Mouse (Mus musculus) heart, embryonic 15.5 days (tissue): Measurements from ENCODE around the gene Fam131b. TPM values are rescaled to one million over a fixed set of nuclear protein-coding genes. Genes with fewer than 3 reads are reported as not detected.

Experiments used
- ATAC-seq: fragments of 200-750 bp; cut with Nextera tagmentation; replicated peaks from 2 replicates; pipeline ENCODE4 v1.8.0; 2017; ENCODE audit warnings: low read depth, moderate TSS enrichment; ENCODE audit not compliant: insufficient number of reproducible peaks, insufficient read depth, low FRiP score
- H3K27ac ChIP-seq: fragments of 300-500 bp; sonication (generic); 2 replicates; pipeline ENCODE4 v1.5.1; 2015; ENCODE audit warnings: mild to moderate bottlenecking, inconsistent platforms
- H3K27me3 ChIP-seq: fragments of 300-500 bp; sonication (generic); 2 replicates; pipeline ENCODE4 v1.6.1; 2015; ENCODE audit warnings: inconsistent platforms
- H3K36me3 ChIP-seq: fragments of 300-500 bp; sonication (generic); 2 replicates; pipeline ENCODE4 v1.6.1; 2015; ENCODE audit warnings: mild to moderate bottlenecking, inconsistent platforms
- H3K4me1 ChIP-seq: fragments of 300-500 bp; sonication (generic); replicated peaks from 2 replicates; pipeline ENCODE4 v1.6.1; 2015; ENCODE audit warnings: inconsistent platforms
- H3K4me2 ChIP-seq: fragments of 300-500 bp; sonication (generic); 2 replicates; pipeline ENCODE4 v1.6.1; 2015; ENCODE audit warnings: inconsistent platforms, mild to moderate bottlenecking, moderate library complexity
- H3K4me3 ChIP-seq: fragments of 300-500 bp; sonication (generic); 2 replicates; pipeline ENCODE4 v1.5.1; 2015; ENCODE audit warnings: mild to moderate bottlenecking, inconsistent platforms
- H3K9ac ChIP-seq: fragments of 300-500 bp; sonication (generic); 2 replicates; pipeline ENCODE4 v1.6.1; 2015; ENCODE audit warnings: mild to moderate bottlenecking, inconsistent platforms
- H3K9me3 ChIP-seq: fragments of 300-500 bp; sonication (generic); replicated peaks from 2 replicates; pipeline ENCODE4 v1.6.1; 2016; ENCODE audit warnings: inconsistent platforms
- WGBS: fragments of 180-500 bp; shearing (Covaris S2); methylation state at CpG from one replicate; pipeline ENCODE4 v1.1.7; 2015; ENCODE audit warnings: mixed read lengths; 5-methylcytosine and 5-hydroxymethylcytosine counted together
- polyA plus RNA-seq: library from polyadenylated mRNA; unstranded; fragments of >200 nt; fragmentation: Nextera tagmentation; extraction: Ambion mirVana; gene quantifications from 2 replicates; pipeline ENCODE4 v1.2.1, GENCODE M21; 2015

The Fam131b gene
- polyA plus RNA-seq, 1 experiment from 2014 or later, result 0.10 TPM

- 37% methylated on average over 12 of the region's 12 CpGs for WGBS
- H3K27ac ChIP-seq, result peak overlapping the region; percentile 97; the same call in 1 of the 2 replicates
Observed at GRCm38 (mm10) chr6:42348281-42349005, 24.0 kb upstream of the Fam131b start.

GRCm38 (mm10) chr6:42344255-42344654 lies 19.8 kb upstream of the Fam131b start:
- Histone ChIP-seq H3K27ac (no peak overlapping the region), H3K36me3 (no peaks in the 10 kb centered on the region), H3K4me2 (no peak overlapping the region), H3K9me3 (no peaks in the 10 kb centered on the region), H3K4me3 (no peak overlapping the region), H3K4me1 (peaks cover 3% of the 10 kb centered on the region; the same call in 1 of the 2 replicates), H3K9ac (no peak overlapping the region), H3K27me3 (no peaks in the 10 kb centered on the region)
- 75% methylated on average over 1 of the region's 1 CpGs for WGBS
- no peak for ATAC-seq

More at GRCm38 (mm10) chr6:42348281-42349005, 24.0 kb upstream of the Fam131b start:
- Histone ChIP-seq H3K4me1 (peaks cover 29% of the 10 kb centered on the region), H3K9me3 (no peaks in the 10 kb centered on the region), H3K9ac (no peak overlapping the region), H3K27me3 (no peaks in the 10 kb centered on the region), H3K36me3 (0 out of 2 replicates have a peak, but pooled peaks cover 9% of the 10 kb centered on the region), H3K4me2 (peak overlapping the region; percentile 66), H3K4me3 (peak overlapping the region; percentile 81)
- no peak for ATAC-seq

- Histone ChIP-seq H3K27me3 (no peaks in the 10 kb centered on the region), H3K36me3 (no peaks in the 10 kb centered on the region), H3K9ac (no peak overlapping the region), H3K4me2 (no peak overlapping the region), H3K4me3 (no peak overlapping the region), H3K9me3 (no peaks in the 10 kb centered on the region), H3K27ac (no peak overlapping the region), H3K4me1 (0 out of 2 replicates have a peak, but pooled peaks cover under 1% of the 10 kb centered on the region)
- no peak for ATAC-seq
- 69% methylated on average over 9 of the region's 9 CpGs for WGBS
Observed at GRCm38 (mm10) chr6:42343361-42344120, 19.1 kb upstream of the Fam131b start.

- no peak overlapping the region for H3K9ac ChIP-seq
- H3K4me3 ChIP-seq, result no peak overlapping the region
- H3K36me3 ChIP-seq, result no peaks in the 10 kb centered on the region
- no peaks in the 10 kb centered on the region for H3K4me1 ChIP-seq
- ATAC-seq, result no peak
- H3K4me2 ChIP-seq, result no peak overlapping the region
- H3K27me3 ChIP-seq, result no peaks in the 10 kb centered on the region
- 73% methylated on average over 1 of the region's 1 CpGs for WGBS
- no peak overlapping the region for H3K27ac ChIP-seq
- H3K9me3 ChIP-seq, result no peaks in the 10 kb centered on the region
Observed at GRCm38 (mm10) chr6:42342171-42342570, 17.7 kb upstream of the Fam131b start.

DNA sequence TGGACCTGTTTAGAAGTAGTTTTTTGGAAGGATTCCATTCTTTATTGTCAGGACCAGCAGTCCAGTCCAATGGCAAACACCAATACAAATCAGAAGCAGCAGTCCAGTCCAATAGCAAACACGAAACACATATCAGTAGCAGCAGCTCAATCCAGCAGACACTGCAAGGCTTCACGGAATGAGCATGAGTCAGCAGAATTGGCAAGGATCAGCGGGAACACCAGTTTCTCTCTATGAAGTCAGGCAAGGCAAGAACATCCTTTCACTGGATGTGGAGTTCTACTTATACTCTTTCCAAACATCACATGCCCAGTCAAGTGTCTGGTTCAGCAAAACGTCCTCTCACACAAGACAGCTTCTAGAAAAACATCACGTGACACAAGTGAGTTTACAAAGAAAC lies 15.5 kb upstream of the Fam131b start:
- Histone ChIP-seq H3K27me3 (no peaks in the 10 kb centered on the region), H3K9me3 (no peaks in the 10 kb centered on the region), H3K27ac (no peak overlapping the region), H3K4me1 (no peaks in the 10 kb centered on the region), H3K4me2 (no peak overlapping the region), H3K9ac (no peak overlapping the region), H3K4me3 (no peak overlapping the region), H3K36me3 (no peaks in the 10 kb centered on the region)
- ATAC-seq, result no peak
- WGBS, result 68% methylated on average over 5 of the region's 5 CpGs

DNA sequence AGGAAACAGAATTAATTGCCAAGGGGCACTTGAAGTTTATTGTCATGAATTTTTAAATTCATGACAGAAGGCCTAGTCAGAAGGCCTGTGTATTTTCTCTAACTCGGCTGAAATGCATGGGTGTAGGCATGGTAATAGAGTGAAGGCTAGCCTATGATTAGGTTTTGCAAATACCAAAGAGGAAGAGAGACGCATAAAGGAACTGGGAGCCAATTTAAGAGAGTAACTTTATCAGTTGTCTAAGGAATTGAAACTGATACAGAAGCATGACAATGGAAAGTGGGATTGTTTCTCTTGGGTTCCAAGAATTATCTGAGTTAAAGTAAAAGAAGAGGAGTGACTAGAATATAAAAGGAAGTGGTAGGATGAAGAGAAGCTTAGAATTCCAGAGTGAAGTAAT lies 14.7 kb upstream of the Fam131b start:
- no peaks in the 10 kb centered on the region for H3K9me3 ChIP-seq
- no peak for ATAC-seq
- H3K27ac ChIP-seq, result no peak overlapping the region
- no peak overlapping the region for H3K4me2 ChIP-seq
- no peak overlapping the region for H3K9ac ChIP-seq
- no peaks in the 10 kb centered on the region for H3K36me3 ChIP-seq
- no peak overlapping the region for H3K4me3 ChIP-seq
- H3K27me3 ChIP-seq, result no peaks in the 10 kb centered on the region
- H3K4me1 ChIP-seq, result no peaks in the 10 kb centered on the region
- 74% methylated on average over 2 of the region's 2 CpGs for WGBS

- Histone ChIP-seq H3K36me3 (no peaks in the 10 kb centered on the region), H3K27me3 (no peaks in the 10 kb centered on the region), H3K9me3 (no peaks in the 10 kb centered on the region), H3K4me3 (no peak overlapping the region), H3K4me1 (no peaks in the 10 kb centered on the region), H3K27ac (no peak overlapping the region), H3K9ac (no peak overlapping the region), H3K4me2 (no peak overlapping the region)
- 88% methylated on average over 3 of the region's 3 CpGs for WGBS
- ATAC-seq, result no peak
Observed at GRCm38 (mm10) chr6:42330946-42331345, 6.5 kb upstream of the Fam131b start.

GRCm38 (mm10) chr6:42330216-42330615 lies 5.8 kb upstream of the Fam131b start:
- WGBS, result 68% methylated on average over 3 of the region's 3 CpGs
- Histone ChIP-seq H3K27ac (no peak overlapping the region), H3K9ac (no peak overlapping the region), H3K4me2 (no peak overlapping the region), H3K36me3 (no peaks in the 10 kb centered on the region), H3K9me3 (no peaks in the 10 kb centered on the region), H3K27me3 (no peaks in the 10 kb centered on the region), H3K4me1 (no peaks in the 10 kb centered on the region; the same call in 1 of the 2 replicates), H3K4me3 (no peak overlapping the region)
- ATAC-seq, result no peak

DNA sequence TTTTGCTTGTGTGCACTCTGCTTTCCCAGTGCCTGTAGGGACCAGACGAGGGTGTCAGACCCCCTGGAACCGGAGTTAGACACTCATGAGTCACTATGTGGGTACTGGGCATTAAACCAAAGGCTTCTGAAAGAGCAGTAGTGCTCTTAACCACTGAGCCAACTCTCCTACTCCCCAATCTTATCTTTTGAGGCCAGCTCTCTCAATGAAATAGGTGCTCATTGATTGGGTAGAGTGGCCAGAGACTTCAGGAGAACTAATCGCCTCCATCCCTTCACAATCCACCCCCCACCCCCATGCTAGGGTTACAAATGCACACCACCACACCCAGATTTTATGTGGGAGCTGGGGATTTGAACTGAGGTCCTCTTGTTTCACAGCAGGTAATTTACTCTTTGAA lies 4.3 kb upstream of the Fam131b start:
- Histone ChIP-seq H3K4me3 (no peak overlapping the region), H3K27me3 (peaks cover 14% of the 10 kb centered on the region), H3K4me2 (no peak overlapping the region), H3K9me3 (no peaks in the 10 kb centered on the region), H3K36me3 (no peaks in the 10 kb centered on the region), H3K4me1 (peaks cover 14% of the 10 kb centered on the region), H3K9ac (no peak overlapping the region), H3K27ac (no peak overlapping the region)
- ATAC-seq, result no peak
- WGBS, result 68% methylated on average over 3 of the region's 3 CpGs

DNA sequence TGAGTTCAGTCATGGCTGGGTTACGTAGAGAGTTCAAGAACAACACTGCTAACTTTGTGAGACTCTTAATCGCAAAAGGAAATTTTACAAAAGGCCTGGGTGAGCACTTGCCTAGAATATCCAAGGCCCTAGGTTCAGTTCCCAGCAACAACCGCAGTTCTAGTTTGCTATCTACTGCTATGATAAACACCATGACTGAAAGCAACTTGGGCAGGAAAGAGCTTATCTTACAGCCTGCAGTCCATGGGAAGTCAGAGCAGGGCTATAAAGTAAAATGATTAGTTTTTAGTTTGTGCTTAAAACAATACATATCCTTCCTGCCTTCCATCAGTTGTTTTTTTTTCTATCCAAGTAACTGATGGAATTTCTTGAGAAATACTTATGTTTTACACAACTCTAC lies 2.1 kb upstream of the Fam131b start:
- Histone ChIP-seq H3K36me3 (no peaks in the 10 kb centered on the region), H3K9ac (no peak overlapping the region), H3K4me1 (peaks cover 19% of the 10 kb centered on the region), H3K27ac (no peak overlapping the region), H3K27me3 (peaks cover 37% of the 10 kb centered on the region), H3K4me2 (no peak overlapping the region), H3K9me3 (no peaks in the 10 kb centered on the region), H3K4me3 (no peak overlapping the region)
- 68% methylated on average over 3 of the region's 3 CpGs for WGBS
- no peak for ATAC-seq

DNA sequence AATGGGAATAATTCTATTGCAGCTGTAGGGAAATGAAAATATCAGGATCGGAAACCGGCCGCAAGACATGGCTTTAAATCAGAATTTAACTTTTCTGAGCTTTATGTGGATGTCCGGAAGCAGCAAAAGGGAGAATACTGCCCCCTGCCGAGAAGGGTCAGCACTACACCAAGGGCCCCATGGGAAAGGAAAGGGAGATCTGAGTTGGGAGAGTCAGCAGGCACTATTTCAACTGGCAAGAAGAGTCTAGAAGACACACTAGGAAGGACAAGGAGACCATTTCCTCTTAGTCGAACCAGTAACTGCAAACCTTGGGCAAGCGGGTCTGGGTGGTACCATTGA lies 796 bp upstream of the Fam131b start:
- 4% methylated on average over 7 of the region's 7 CpGs for WGBS
- Histone ChIP-seq H3K9ac (0 out of 2 replicates have a peak overlapping the region, but pooled peaks have one; percentile 51), H3K4me2 (peak overlapping the region; percentile 99), H3K9me3 (no peaks in the 10 kb centered on the region), H3K27ac (no peak overlapping the region), H3K27me3 (peaks cover 46% of the 10 kb centered on the region), H3K36me3 (no peaks in the 10 kb centered on the region), H3K4me3 (peak overlapping the region; percentile 71), H3K4me1 (peaks cover 19% of the 10 kb centered on the region)
- ATAC-seq, result no peak
